Mouse (Mus musculus): ENCODE data around the gene Lrrfip1. TPM values are rescaled to one million over a fixed set of nuclear protein-coding genes. Genes with fewer than 3 reads are reported as not detected.

The Lrrfip1 gene
- polyA plus RNA-seq, 1 experiment from 2014 or later: 45.3 TPM

GRCm38 (mm10) chr1:90969881-90970390, 28.6 kb upstream of the Lrrfip1 start:
- H3K4me1 ChIP-seq: peaks cover 35% of the 10 kb centered on the region
- WGBS: 75% methylated on average over 10 of the region's 10 CpGs
- H3K27me3 ChIP-seq (replicated peaks): peaks cover 12% of the 10 kb centered on the region
- H3K4me2 ChIP-seq: no peak overlapping the region
- H3K36me3 ChIP-seq: no peaks in the 10 kb centered on the region
- no peak for ATAC-seq (ENCODE audit: low FRiP score)
- no peaks in the 10 kb centered on the region for H3K9me3 ChIP-seq (replicated peaks)
- H3K27ac ChIP-seq (replicated peaks): no peak overlapping the region
- no peak overlapping the region for H3K9ac ChIP-seq (replicated peaks)
- no peak overlapping the region for H3K4me3 ChIP-seq (replicated peaks)

DNA sequence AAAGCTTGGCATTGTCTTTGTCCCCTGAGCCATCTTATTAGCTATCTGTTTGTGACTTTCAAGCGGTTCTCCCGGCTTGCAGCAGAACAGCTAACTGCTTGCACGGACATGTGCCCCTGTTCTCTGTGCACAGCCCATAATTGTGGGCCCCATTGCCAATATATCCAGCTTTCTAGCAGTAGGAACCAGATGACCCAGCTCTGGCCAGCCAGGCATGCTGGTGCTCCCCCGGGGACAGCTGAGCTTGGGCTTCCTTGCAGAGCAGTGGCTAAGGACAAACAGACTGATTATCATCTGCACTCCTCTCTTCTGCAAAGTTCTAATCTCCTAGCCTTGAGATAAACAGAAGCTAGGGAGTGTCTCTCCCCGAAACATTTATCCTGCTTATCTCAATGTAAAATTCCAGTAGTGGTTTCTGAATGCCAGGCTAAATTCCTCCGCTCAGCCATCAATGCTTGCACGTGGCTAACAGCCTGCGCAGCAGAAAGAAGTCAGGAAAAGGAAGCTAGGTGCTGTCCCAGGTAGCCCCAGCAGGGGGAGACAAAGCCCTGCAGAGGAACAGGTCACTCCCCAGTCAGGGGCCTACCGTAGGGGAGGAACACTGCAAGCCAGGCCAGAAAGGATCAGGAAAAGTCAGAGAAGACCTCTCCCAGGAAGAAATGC, 25.5 kb upstream of the Lrrfip1 start:
- Histone ChIP-seq H3K4me1 (peaks cover 41% of the 10 kb centered on the region), H3K36me3 (no peaks in the 10 kb centered on the region), H3K4me3 (replicated peaks) (no peak overlapping the region), H3K27ac (replicated peaks) (no peak overlapping the region), H3K27me3 (replicated peaks) (peaks cover 12% of the 10 kb centered on the region), H3K9me3 (replicated peaks) (no peaks in the 10 kb centered on the region), H3K9ac (replicated peaks) (no peak overlapping the region), H3K4me2 (peak overlapping the region; percentile 17; the same call in 1 of the 2 replicates)
- peak; percentile 84 for ATAC-seq (ENCODE audit: low FRiP score)
- 18% methylated on average over 9 of the region's 9 CpGs for WGBS

GRCm38 (mm10) chr1:90973574-90973911, 25.0 kb upstream of the Lrrfip1 start:
- WGBS: 69% methylated on average over 2 of the region's 2 CpGs
- Histone ChIP-seq H3K4me3 (replicated peaks) (no peak overlapping the region), H3K9me3 (replicated peaks) (no peaks in the 10 kb centered on the region), H3K9ac (replicated peaks) (no peak overlapping the region), H3K36me3 (no peaks in the 10 kb centered on the region), H3K27ac (replicated peaks) (no peak overlapping the region), H3K4me1 (peaks cover 41% of the 10 kb centered on the region), H3K27me3 (replicated peaks) (peaks cover 12% of the 10 kb centered on the region), H3K4me2 (no peak overlapping the region)
- ATAC-seq (ENCODE audit: low FRiP score): peak; percentile 29; the same call in 1 of the 2 replicates

- peak; percentile 72; the same call in 1 of the 2 replicates for ATAC-seq (ENCODE audit: low FRiP score)
- Histone ChIP-seq H3K9me3 (replicated peaks) (no peaks in the 10 kb centered on the region), H3K9ac (replicated peaks) (no peak overlapping the region), H3K4me3 (replicated peaks) (no peak overlapping the region), H3K27ac (replicated peaks) (no peak overlapping the region), H3K4me1 (peaks cover 36% of the 10 kb centered on the region), H3K4me2 (peak overlapping the region; percentile 43), H3K27me3 (replicated peaks) (peaks cover 7% of the 10 kb centered on the region), H3K36me3 (no peaks in the 10 kb centered on the region)
- 4% methylated on average over 12 of the region's 12 CpGs for WGBS
These were observed 23.5 kb upstream of the Lrrfip1 start for GRCm38 (mm10) chr1:90974906-90975649.

DNA sequence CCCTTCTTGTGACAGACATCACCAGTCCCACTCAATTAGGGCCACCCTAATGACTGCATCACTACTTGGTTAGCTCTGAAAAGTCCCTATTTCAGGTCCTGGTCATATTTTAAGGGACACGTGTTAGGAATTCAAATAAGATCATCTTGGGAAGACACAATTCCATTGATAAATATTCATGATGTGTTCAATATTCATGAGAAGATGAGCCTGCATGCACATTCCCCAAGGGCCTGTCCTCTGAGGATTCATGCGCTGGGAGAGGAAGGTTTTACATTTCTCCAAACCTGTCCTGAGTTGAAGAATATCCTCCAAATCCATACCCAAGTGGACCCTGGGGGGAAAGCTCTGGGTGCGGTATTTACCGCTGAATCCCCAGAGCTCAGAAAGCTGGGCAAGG, 22.6 kb upstream of the Lrrfip1 start:
- Histone ChIP-seq H3K4me2 (no peak overlapping the region), H3K9me3 (replicated peaks) (no peaks in the 10 kb centered on the region), H3K27ac (replicated peaks) (no peak overlapping the region), H3K36me3 (no peaks in the 10 kb centered on the region), H3K27me3 (replicated peaks) (peaks cover 7% of the 10 kb centered on the region), H3K4me1 (peaks cover 36% of the 10 kb centered on the region), H3K4me3 (replicated peaks) (no peak overlapping the region), H3K9ac (replicated peaks) (no peak overlapping the region)
- ATAC-seq (ENCODE audit: low FRiP score): no peak
- WGBS: 44% methylated on average over 4 of the region's 4 CpGs

- Histone ChIP-seq H3K4me3 (replicated peaks) (no peak overlapping the region), H3K36me3 (no peaks in the 10 kb centered on the region), H3K27me3 (replicated peaks) (no peaks in the 10 kb centered on the region), H3K9me3 (replicated peaks) (no peaks in the 10 kb centered on the region), H3K27ac (replicated peaks) (no peak overlapping the region), H3K9ac (replicated peaks) (no peak overlapping the region), H3K4me1 (peaks cover 4% of the 10 kb centered on the region; the same call in 1 of the 2 replicates), H3K4me2 (no peak overlapping the region)
- no peak for ATAC-seq (ENCODE audit: low FRiP score)
- 80% methylated on average over 10 of the region's 10 CpGs for WGBS
These were observed 17.8 kb upstream of the Lrrfip1 start for GRCm38 (mm10) chr1:90980638-90981330.

DNA sequence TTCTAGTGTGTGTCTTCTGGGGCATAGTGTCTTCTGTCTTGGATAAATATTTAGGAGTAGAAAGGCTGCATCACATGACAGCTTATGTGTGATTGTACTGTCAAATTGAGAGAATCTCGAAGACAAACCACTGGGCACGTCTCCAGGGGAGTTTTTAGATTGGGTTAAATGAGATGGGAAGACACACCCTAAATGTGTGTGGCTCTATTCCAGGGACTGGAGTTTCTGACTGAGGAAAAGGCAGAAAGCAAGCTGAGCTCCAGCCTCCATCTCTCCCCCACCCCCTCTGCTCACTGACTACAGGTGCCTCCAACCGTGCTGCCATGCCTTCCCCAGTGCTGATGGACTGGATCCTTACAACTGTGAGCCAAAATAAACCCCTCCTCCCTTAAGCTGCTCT, 17.2 kb upstream of the Lrrfip1 start:
- H3K9me3 ChIP-seq (replicated peaks): no peaks in the 10 kb centered on the region
- no peaks in the 10 kb centered on the region for H3K36me3 ChIP-seq
- WGBS: 83% methylated on average over 3 of the region's 3 CpGs
- H3K27me3 ChIP-seq (replicated peaks): no peaks in the 10 kb centered on the region
- H3K9ac ChIP-seq (replicated peaks): no peak overlapping the region
- no peak overlapping the region for H3K27ac ChIP-seq (replicated peaks)
- no peak for ATAC-seq (ENCODE audit: low FRiP score)
- H3K4me1 ChIP-seq: no peaks in the 10 kb centered on the region
- no peak overlapping the region for H3K4me2 ChIP-seq
- H3K4me3 ChIP-seq (replicated peaks): no peak overlapping the region

- no peak overlapping the region for H3K4me2 ChIP-seq
- no peaks in the 10 kb centered on the region for H3K9me3 ChIP-seq (replicated peaks)
- H3K9ac ChIP-seq (replicated peaks): no peak overlapping the region
- H3K27me3 ChIP-seq (replicated peaks): no peaks in the 10 kb centered on the region
- ATAC-seq (ENCODE audit: low FRiP score): no peak
- H3K27ac ChIP-seq (replicated peaks): no peak overlapping the region
- 100% methylated on average over 1 of the region's 1 CpGs for WGBS
- H3K4me1 ChIP-seq: peaks cover 29% of the 10 kb centered on the region
- no peak overlapping the region for H3K4me3 ChIP-seq (replicated peaks)
- no peaks in the 10 kb centered on the region for H3K36me3 ChIP-seq
These were observed 2.6 kb upstream of the Lrrfip1 start for GRCm38 (mm10) chr1:90995916-90996315.

DNA sequence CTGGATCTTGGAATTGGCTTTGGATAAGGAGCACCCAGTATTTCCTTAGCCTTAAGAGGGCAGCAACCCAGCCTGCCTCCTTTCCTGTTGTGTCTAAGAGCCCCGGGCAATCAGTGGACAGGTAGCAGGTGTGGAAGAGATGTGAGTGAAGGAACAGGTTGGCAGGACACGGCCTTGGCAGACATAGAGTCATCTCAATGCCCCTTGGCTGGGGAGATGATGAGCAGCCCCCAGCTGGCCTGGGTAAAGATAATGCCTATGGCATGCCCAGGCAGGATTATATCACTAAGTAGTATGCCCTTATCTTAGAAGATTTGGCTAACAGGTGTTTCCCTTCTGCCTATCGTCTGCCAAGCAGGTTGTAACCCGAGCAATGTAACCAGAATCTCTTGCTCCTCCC, 1.4 kb upstream of the Lrrfip1 start:
- no peaks in the 10 kb centered on the region for H3K27me3 ChIP-seq (replicated peaks)
- peaks cover 34% of the 10 kb centered on the region for H3K4me1 ChIP-seq
- H3K27ac ChIP-seq (replicated peaks): no peak overlapping the region
- WGBS: 78% methylated on average over 4 of the region's 4 CpGs
- ATAC-seq (ENCODE audit: low FRiP score): no peak
- H3K4me3 ChIP-seq (replicated peaks): no peak overlapping the region
- H3K9ac ChIP-seq (replicated peaks): no peak overlapping the region
- H3K4me2 ChIP-seq: no peak overlapping the region
- H3K36me3 ChIP-seq: no peaks in the 10 kb centered on the region
- no peaks in the 10 kb centered on the region for H3K9me3 ChIP-seq (replicated peaks)

DNA sequence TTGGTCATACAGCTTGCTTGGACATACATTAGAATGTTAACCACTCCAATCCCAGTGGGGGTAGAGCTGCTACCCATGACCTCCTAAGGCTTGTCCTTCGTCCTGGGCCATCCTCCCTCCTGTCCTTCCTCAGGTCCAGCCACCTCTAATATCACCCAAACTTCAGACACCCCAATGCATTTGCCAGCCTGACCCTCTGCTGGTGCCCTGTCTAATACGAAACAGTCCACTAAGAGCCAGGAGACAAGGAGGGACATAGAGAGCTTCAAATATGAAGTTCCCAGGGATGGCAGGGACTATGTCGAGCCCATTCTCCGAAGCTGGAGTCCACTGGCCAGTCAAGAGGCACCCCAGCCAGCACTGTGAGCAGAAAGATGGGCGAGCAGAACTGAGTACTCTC, 896 bp upstream of the Lrrfip1 start:
- peak overlapping the region; percentile 97 for H3K4me2 ChIP-seq
- 89% methylated on average over 5 of the region's 5 CpGs for WGBS
- no peaks in the 10 kb centered on the region for H3K36me3 ChIP-seq
- H3K27me3 ChIP-seq (replicated peaks): no peaks in the 10 kb centered on the region
- peak overlapping the region; percentile 88; the same call in 1 of the 2 replicates for H3K4me3 ChIP-seq (replicated peaks)
- no peak for ATAC-seq (ENCODE audit: low FRiP score)
- peak overlapping the region; percentile 76; the same call in 1 of the 2 replicates for H3K27ac ChIP-seq (replicated peaks)
- 0 out of 2 replicates have a peak overlapping the region, but pooled peaks have one; percentile 83 for H3K9ac ChIP-seq (replicated peaks)
- H3K9me3 ChIP-seq (replicated peaks): no peaks in the 10 kb centered on the region
- H3K4me1 ChIP-seq: peaks cover 34% of the 10 kb centered on the region

GRCm38 (mm10) chr1:90998891-90999611, 514 bp downstream of the Lrrfip1 start:
- Histone ChIP-seq H3K27me3 (replicated peaks) (no peaks in the 10 kb centered on the region), H3K27ac (replicated peaks) (peak overlapping the region; percentile 76), H3K9me3 (replicated peaks) (no peaks in the 10 kb centered on the region), H3K4me2 (peak overlapping the region; percentile 97), H3K36me3 (no peaks in the 10 kb centered on the region), H3K4me3 (replicated peaks) (peak overlapping the region; percentile 88), H3K4me1 (peaks cover 34% of the 10 kb centered on the region), H3K9ac (replicated peaks) (peak overlapping the region; percentile 83)
- ATAC-seq (ENCODE audit: low FRiP score): peak; percentile 76
- WGBS: 1% methylated on average over 41 of the region's 41 CpGs
